Mouse (Mus musculus) small intestine, adult 2 months (tissue): ENCODE data around the gene Adgrf3. TPM values are rescaled to one million over a fixed set of nuclear protein-coding genes. Genes with fewer than 3 reads are reported as not detected.

Experiments used
- H3K27ac ChIP-seq: fragments of 200-500 bp; 2 replicates; pipeline ENCODE4 v1.5.1; 2012; ENCODE audit warnings: low read depth, low read length, control low read depth, inconsistent platforms; ENCODE audit not compliant: insufficient read depth
- H3K27me3 ChIP-seq: fragments of 200-500 bp; 2 replicates; pipeline ENCODE4 v1.6.1; 2012; ENCODE audit warnings: mild to moderate bottlenecking, moderate library complexity, low read length, inconsistent platforms; ENCODE audit not compliant: control insufficient read depth, insufficient read depth
- H3K36me3 ChIP-seq: fragments of 200-500 bp; 2 replicates; pipeline ENCODE4 v1.6.1; 2012; ENCODE audit warnings: mild to moderate bottlenecking, low read length, control low read depth, inconsistent platforms; ENCODE audit not compliant: control insufficient read depth, insufficient read depth
- H3K4me1 ChIP-seq: fragments of 200-500 bp; 2 replicates; pipeline ENCODE4 v1.6.1; 2012; ENCODE audit warnings: low read length, inconsistent platforms, mixed read lengths; ENCODE audit not compliant: control insufficient read depth, insufficient read depth, insufficient read length
- H3K4me3 ChIP-seq: fragments of 200-500 bp; 2 replicates; pipeline ENCODE4 v1.5.1; 2012; ENCODE audit warnings: low read depth, mild to moderate bottlenecking, control low read depth, inconsistent platforms, low read length, moderate library complexity
- CTCF ChIP-seq: fragments of 200-500 bp; IDR thresholded peaks from 2 replicates; pipeline ENCODE4 v1.5.1; 2012; ENCODE audit warnings: low read depth, mild to moderate bottlenecking, control low read depth, inconsistent platforms, low read length, moderate library complexity, mixed read lengths; ENCODE audit not compliant: insufficient replicate concordance, insufficient read length; ENCODE audit errors: extremely low read depth
- POLR2A ChIP-seq: fragments of 200-500 bp; IDR thresholded peaks from 2 replicates; pipeline ENCODE4 v1.6.1; 2012; ENCODE audit warnings: low read depth, mild to moderate bottlenecking, control low read depth, inconsistent platforms, low read length, moderate library complexity
- WGBS: fragments of 180-500 bp; shearing (Covaris S2); methylation state at CpG from one replicate; pipeline ENCODE4 v1.1.7; 2018; 5-methylcytosine and 5-hydroxymethylcytosine counted together
- polyA plus RNA-seq: library from polyadenylated mRNA; depleted of rRNA; stranded (reverse); fragments of >200 nt; gene quantifications from 2 replicates; pipeline ENCODE4 v1.2.3, GENCODE M21; 2012

The Adgrf3 gene
- polyA plus RNA-seq, 1 experiment = 0.04 TPM

GRCm38 (mm10) chr5:30159601-30160000 lies 45.9 kb downstream of the Adgrf3 start:
- Histone ChIP-seq H3K4me1 (peaks cover 6% of the 10 kb centered on the region; the same call in 1 of the 2 replicates), H3K27me3 (no peaks in the 10 kb centered on the region), H3K27ac (no peak overlapping the region), H3K4me3 (no peak overlapping the region), H3K36me3 (0 out of 2 replicates have a peak, but pooled peaks cover 2% of the 10 kb centered on the region)
- WGBS = 75% methylated on average over 6 of the region's 6 CpGs
- no peak for TF ChIP-seq CTCF

- TF ChIP-seq POLR2A = no peak
- TF ChIP-seq CTCF = no peak
- H3K27me3 ChIP-seq = no peaks in the 10 kb centered on the region
- WGBS = 5% methylated on average over 13 of the region's 13 CpGs
Observed at GRCm38 (mm10) chr5:30155821-30156629, 49.5 kb downstream of the Adgrf3 start.

DNA sequence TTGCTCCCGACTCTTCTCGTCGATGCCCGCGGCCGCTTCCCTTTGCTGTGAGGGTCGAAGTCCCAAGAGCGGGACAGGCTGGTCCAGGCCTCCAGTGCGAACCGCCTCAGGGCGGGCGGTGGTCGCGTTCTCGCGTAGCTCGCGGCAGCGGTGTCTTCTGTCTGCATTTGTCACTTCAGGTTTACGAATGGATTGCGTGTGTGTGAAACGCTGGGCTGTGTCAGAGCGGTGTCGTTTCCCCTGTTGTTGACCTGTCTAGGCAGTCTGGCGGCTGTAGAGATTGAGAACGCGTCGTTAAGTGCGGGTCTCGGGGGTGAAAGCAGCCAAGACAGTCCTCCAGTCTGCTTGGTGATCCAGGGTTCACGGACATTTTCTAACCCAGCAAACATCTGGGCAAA lies 50.1 kb downstream of the Adgrf3 start:
- Histone ChIP-seq H3K27ac (peak overlapping the region; percentile 89), H3K27me3 (no peaks in the 10 kb centered on the region), H3K36me3 (no peaks in the 10 kb centered on the region), H3K4me3 (peak overlapping the region; percentile 84), H3K4me1 (no peaks in the 10 kb centered on the region)
- no peak for TF ChIP-seq CTCF
- TF ChIP-seq POLR2A = no peak
- under 1% methylated on average over 31 of the region's 31 CpGs for WGBS

More at GRCm38 (mm10) chr5:30155821-30156629, 49.5 kb downstream of the Adgrf3 start:
- H3K4me1 ChIP-seq = no peaks in the 10 kb centered on the region
- peak overlapping the region; percentile 84 for H3K4me3 ChIP-seq
- H3K36me3 ChIP-seq = no peaks in the 10 kb centered on the region
- peak overlapping the region; percentile 89 for H3K27ac ChIP-seq

DNA sequence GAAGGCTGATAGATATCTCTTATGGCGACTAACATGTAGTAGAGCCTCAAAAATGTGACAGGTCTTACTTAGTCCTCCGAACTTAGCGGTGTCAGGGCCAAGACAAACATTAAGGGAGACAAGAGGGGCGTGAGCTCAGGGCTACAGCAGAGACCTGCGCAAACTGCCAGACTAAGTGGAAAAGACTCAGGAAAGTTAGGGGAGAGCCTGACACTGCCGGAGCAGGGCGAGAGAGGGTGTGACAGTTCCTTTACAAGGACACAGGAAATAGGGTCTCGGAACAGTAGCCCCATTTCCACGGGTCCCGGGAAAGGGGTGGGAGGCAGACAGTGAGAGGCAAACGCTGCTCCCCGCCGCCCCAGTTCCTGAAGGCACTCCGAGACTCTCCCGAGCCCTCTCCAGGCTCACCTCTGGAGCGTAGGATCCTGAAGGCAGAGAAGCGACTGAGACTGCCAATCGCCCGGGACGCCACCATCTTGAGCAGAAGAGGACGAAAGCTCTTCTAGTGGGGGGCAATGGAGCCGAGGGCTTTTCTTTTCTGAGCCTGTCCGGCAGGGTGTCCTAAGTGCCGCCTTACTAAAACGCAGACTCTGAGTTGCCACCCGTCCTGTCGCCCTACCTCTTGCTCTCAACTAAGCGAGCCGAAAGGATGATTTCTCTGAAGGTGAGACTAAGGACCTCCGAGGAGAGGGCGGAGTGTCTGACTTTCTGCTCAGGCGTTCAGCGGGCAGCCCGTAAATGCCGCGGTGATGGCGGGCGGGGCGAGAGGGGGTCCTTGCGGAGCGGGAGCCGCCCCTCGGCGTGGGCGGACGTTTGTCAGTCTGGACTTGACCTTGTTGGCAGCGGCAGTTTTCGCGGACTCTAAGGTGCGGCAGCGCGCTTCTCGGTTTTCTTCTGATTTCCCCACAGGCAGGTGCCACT lies 50.8 kb downstream of the Adgrf3 start, which contains the start of the genes Hadha and Hadhb:
Gene Hadha, minus strand, starts transcription at position 689 of the 921 bp plus-strand sequence.
Gene Hadhb, plus strand, starts transcription at position 775 of the 921 bp plus-strand sequence.
- H3K27me3 ChIP-seq = no peaks in the 10 kb centered on the region
- TF ChIP-seq POLR2A = peak; percentile 94
- no peak for TF ChIP-seq CTCF
- under 1% methylated on average over 53 of the region's 53 CpGs for WGBS
- no peaks in the 10 kb centered on the region; the same call in 1 of the 2 replicates for H3K36me3 ChIP-seq
- H3K4me1 ChIP-seq = no peaks in the 10 kb centered on the region
- H3K27ac ChIP-seq = peak within 1 kb of the TSS; percentile 89
- peak within 1 kb of the TSS; percentile 84 for H3K4me3 ChIP-seq

GRCm38 (mm10) chr5:30154013-30154412 lies 51.5 kb downstream of the Adgrf3 start:
- peak overlapping the region; percentile 84; the same call in 1 of the 2 replicates for H3K4me3 ChIP-seq
- no peak for TF ChIP-seq POLR2A
- TF ChIP-seq CTCF = no peak
- no peaks in the 10 kb centered on the region for H3K27me3 ChIP-seq
- WGBS = 11% methylated on average over 4 of the region's 4 CpGs
- H3K4me1 ChIP-seq = no peaks in the 10 kb centered on the region
- no peak overlapping the region for H3K27ac ChIP-seq
- no peaks in the 10 kb centered on the region; the same call in 1 of the 2 replicates for H3K36me3 ChIP-seq

DNA sequence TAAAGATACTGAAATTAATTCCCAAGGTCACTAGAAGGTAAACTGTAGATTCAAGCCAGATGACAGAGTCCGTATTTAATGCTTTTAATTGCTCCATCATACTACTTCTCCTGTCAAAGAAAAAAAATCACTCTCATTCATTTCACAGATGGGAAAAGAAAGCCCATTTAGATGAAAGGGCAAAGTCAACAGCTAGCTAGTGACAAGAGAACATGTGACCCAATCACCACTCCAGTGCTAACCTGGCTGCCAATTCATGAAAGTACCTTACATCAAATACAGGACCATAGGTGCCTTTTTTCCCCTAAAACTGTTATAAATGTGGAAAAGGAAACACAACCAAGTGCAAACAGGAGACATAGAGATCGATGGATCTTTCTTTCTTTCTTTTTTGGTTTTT lies 52.3 kb downstream of the Adgrf3 start:
- WGBS = 42% methylated on average over 2 of the region's 2 CpGs
- Histone ChIP-seq H3K4me1 (no peaks in the 10 kb centered on the region), H3K36me3 (no peaks in the 10 kb centered on the region; the same call in 1 of the 2 replicates), H3K27me3 (no peaks in the 10 kb centered on the region), H3K4me3 (no peak overlapping the region), H3K27ac (no peak overlapping the region)
- TF ChIP-seq CTCF = no peak
- TF ChIP-seq POLR2A = no peak
